Mouse (Mus musculus): ENCODE results near the gene Nbr1.

- TF ChIP-seq CTCF (conservative IDR thresholded peaks at IDR 0.05; ENCODE audit: low read length) (no peak), POU5F1 (IDR thresholded peaks at IDR 0.05; ENCODE audit: borderline replicate concordance, low read length) (no peak), NANOG (IDR thresholded peaks at IDR 0.05; ENCODE audit: borderline replicate concordance, low read length) (no peak)
Observed at GRCm38 (mm10) chr11:101524446-101524845, 27.5 kb upstream of the Nbr1 start.

All from E14TG2a.4 (cell line).